In genomic region chr2:11239523-11239922, GRCm38 (mm10) we compare ENCODE assay signal across 14 mouse cellular contexts.
DNase-seq lines count a peak whose midpoint lies in the region; ATAC-seq and TF ChIP-seq lines count a peak whose summit lies in the region.
"Had no signal": no experiment of that assay in that cellular context is flagged by ENCODE, and none has a peak within 500 bp of the region (broad histone marks: within the 10 kb centered on the region; RNA-seq: fewer than 3 reads in every experiment).

No protein-coding gene starts in this region.

- no peak for ATAC-seq in kidney, embryonic 15.5 days (replicated peaks; ENCODE audit: low FRiP score)
- peak; percentile 98 for ATAC-seq in common myeloid progenitor, adult 5-6 weeks (replicated peaks; ENCODE audit: low read depth, poor library complexity, severe bottlenecking)
- ATAC-seq in liver, postnatal 0 days = no peak
- ATAC-seq: CD4-positive, CD25-positive, alpha-beta regulatory T cell, adult 4 months; forebrain, embryonic 15.5 days; hindbrain, postnatal 0 days had no signal

- no peaks in the 10 kb centered on the region for H3K9me3 ChIP-seq in kidney, embryonic 15.5 days (replicated peaks)
- H3K9me3 ChIP-seq in MEL (replicated peaks; ENCODE audit: insufficient read depth, low read length) = no peaks in the 10 kb centered on the region
- no peaks in the 10 kb centered on the region for H3K9me3 ChIP-seq in liver, postnatal 0 days (ENCODE audit: low read length)
- H3K9me3 ChIP-seq: forebrain, embryonic 15.5 days had no signal

- no peak overlapping the region for H3K27ac ChIP-seq in kidney, embryonic 15.5 days
- H3K27ac ChIP-seq in MEL (ENCODE audit: control insufficient read depth, low read depth, low read length) = no peak overlapping the region
- H3K27ac ChIP-seq in liver, postnatal 0 days (ENCODE audit: low read depth) = no peak overlapping the region
- H3K27ac ChIP-seq: forebrain, embryonic 15.5 days; hindbrain, postnatal 0 days; left cerebral cortex, adult 2 months had no signal

- no peak overlapping the region for H3K9ac ChIP-seq in kidney, embryonic 15.5 days
- no peak overlapping the region for H3K9ac ChIP-seq in MEL (ENCODE audit: control insufficient read depth, low read depth, low read length, poor library complexity, severe bottlenecking)
- no peak overlapping the region for H3K9ac ChIP-seq in liver, postnatal 0 days (replicated peaks)
- H3K9ac ChIP-seq: forebrain, embryonic 15.5 days had no signal

- no peaks in the 10 kb centered on the region for H3K27me3 ChIP-seq in kidney, embryonic 15.5 days
- H3K27me3 ChIP-seq in MEL (ENCODE audit: control insufficient read depth in 1 of 2, insufficient read depth in 2 of 2, low read length in 2 of 2) = peaks cover 0 to 2% of the 10 kb centered on the region in 2 experiments; a peak in 2 of 4 replicates
- H3K27me3 ChIP-seq in liver, postnatal 0 days (ENCODE audit: insufficient read depth, low read length) = no peaks in the 10 kb centered on the region
- H3K27me3 ChIP-seq: forebrain, embryonic 15.5 days had no signal

- no peak for TF ChIP-seq RAD21 in MEL (IDR thresholded peaks at IDR 0.05; ENCODE audit: low read depth, low read length)

- TF ChIP-seq CTCF in MEL (IDR thresholded peaks at IDR 0.05 in 2 of 3, conservative IDR thresholded peaks at IDR 0.05 in 1 of 3; ENCODE audit: control insufficient read depth in 1 of 3, insufficient read depth in 1 of 3, low read depth in 2 of 3, low read length in 3 of 3, poor library complexity in 1 of 3, severe bottlenecking in 1 of 3) = no peak
- no peak for TF ChIP-seq CTCF in liver, postnatal 0 days (IDR thresholded peaks at IDR 0.05; ENCODE audit: low read depth)

- no peaks in the 10 kb centered on the region for H3K79me2 ChIP-seq in MEL (ENCODE audit: control insufficient read depth, insufficient read depth, low read length, poor library complexity)

- no peak overlapping the region for H3K4me3 ChIP-seq in kidney, embryonic 15.5 days (replicated peaks)
- no peak overlapping the region for H3K4me3 ChIP-seq in MEL (ENCODE audit: control insufficient read depth in 1 of 2, insufficient read depth in 1 of 2, low read depth in 2 of 2, low read length in 2 of 2)
- no peak overlapping the region for H3K4me3 ChIP-seq in liver, postnatal 0 days (ENCODE audit: low read depth, low read length)
- H3K4me3 ChIP-seq: forebrain, embryonic 15.5 days; left cerebral cortex, adult 2 months had no signal

- H3K4me2 ChIP-seq in kidney, embryonic 15.5 days = no peak overlapping the region
- no peak overlapping the region for H3K4me2 ChIP-seq in liver, postnatal 0 days (ENCODE audit: low read depth, low read length)
- H3K4me2 ChIP-seq: forebrain, embryonic 15.5 days had no signal

- H3K4me1 ChIP-seq in kidney, embryonic 15.5 days = no peaks in the 10 kb centered on the region
- 0 out of 4 replicates have a peak, but pooled peaks cover 0 to 4% of the 10 kb centered on the region in 2 experiments for H3K4me1 ChIP-seq in MEL (ENCODE audit: control insufficient read depth in 1 of 2, insufficient read depth in 2 of 2, low read length in 2 of 2)
- no peaks in the 10 kb centered on the region for H3K4me1 ChIP-seq in liver, postnatal 0 days (ENCODE audit: insufficient read depth)
- H3K4me1 ChIP-seq: forebrain, embryonic 15.5 days had no signal

- no peaks in the 10 kb centered on the region for H3K36me3 ChIP-seq in kidney, embryonic 15.5 days
- H3K36me3 ChIP-seq in MEL (ENCODE audit: control insufficient read depth in 1 of 2, insufficient read depth in 2 of 2, low read length in 2 of 2) = no peaks in the 10 kb centered on the region
- no peaks in the 10 kb centered on the region for H3K36me3 ChIP-seq in liver, postnatal 0 days (replicated peaks; ENCODE audit: insufficient read depth, low read length)
- H3K36me3 ChIP-seq: forebrain, embryonic 15.5 days had no signal

- peak; percentile 38 to 41; a peak in 2 of 4 replicates for TF ChIP-seq EP300 in MEL (IDR thresholded peaks at IDR 0.05; ENCODE audit: low read depth in 1 of 2, low read length in 2 of 2)
- peak; percentile 80 for TF ChIP-seq EP300 in liver, postnatal 0 days (IDR thresholded peaks at IDR 0.05; ENCODE audit: low read depth)

- no peak for TF ChIP-seq POLR2A in MEL (IDR thresholded peaks at IDR 0.05; ENCODE audit: control insufficient read depth in 1 of 2, insufficient read depth in 1 of 2, low read depth in 1 of 2, low read length in 2 of 2, poor library complexity in 1 of 2)

- peak; percentile 35 for DNase-seq in kidney, adult 9 months
- peak; percentile 38 for DNase-seq in MEL (ENCODE audit: low read depth, low spot score)
- DNase-seq in liver, postnatal 0 days = no peak
- DNase-seq in frontal cortex, postnatal 25 days (ENCODE audit: low spot score in 2 of 2) = no peak
- no peak for DNase-seq in cerebellum, adult 11 months
- DNase-seq: cerebellum, adult 8-10 months; gastrocnemius, postnatal 14 days; right cerebral cortex, adult 18-20 months had no signal

TF ChIP-seq in MEL, 35 proteins besides CTCF, POLR2A, EP300 and RAD21:
- TF ChIP-seq POLR2AphosphoS2 (IDR thresholded peaks at IDR 0.05; ENCODE audit: low read length) (no peak), GATA1 (IDR thresholded peaks at IDR 0.05; ENCODE audit: low read depth, low read length) (no peak), TAL1 (IDR thresholded peaks at IDR 0.05; ENCODE audit: low read length) (peak; percentile 77), TBP (IDR thresholded peaks at IDR 0.05; ENCODE audit: low read depth, low read length) (no peak), ETS1 (IDR thresholded peaks at IDR 0.05; ENCODE audit: low read depth, low read length) (peak; percentile 69; the same call in 1 of the 2 replicates), MYB (IDR thresholded peaks at IDR 0.05; ENCODE audit: low read depth, low read length) (no peak), CHD2 (IDR thresholded peaks at IDR 0.05; ENCODE audit: low read length) (no peak), MAFK (IDR thresholded peaks at IDR 0.05; ENCODE audit: borderline replicate concordance, low read depth, low read length) (no peak), MEF2A (IDR thresholded peaks at IDR 0.05; ENCODE audit: extremely low read depth, insufficient replicate concordance, low read depth, low read length, poor library complexity, severe bottlenecking) (no peak)

Comparison
In these comparisons a context has a peak if more than half of its experiments do, and no peak if none do; other contexts are left out.
1. DNase-seq: peak in kidney, adult 9 months (single experiment) and MEL (single experiment); none in liver, postnatal 0 days (single experiment), frontal cortex, postnatal 25 days (0 of 2) and cerebellum, adult 11 months (single experiment).